8 mouse cellular contexts compared by ENCODE assay signal in genomic region chr9:119357331-119358057, GRCm38 (mm10). TPM values are rescaled to one million over a fixed set of nuclear protein-coding genes. Genes with fewer than 3 reads are reported as not detected.
DNase-seq lines count a peak whose midpoint lies in the region; ATAC-seq lines count a peak whose summit lies in the region.

Xylb (plus strand) TSS chr9:119357381.

- peak within 1 kb of the TSS; percentile 39 for H3K4me3 ChIP-seq in hindbrain, embryonic 11.5 days (ENCODE audit: low read depth, low read length)

- 6% methylated on average over 62 of the region's 65 CpGs for WGBS in hindbrain, embryonic 11.5 days

- peak within 1 kb of the TSS; percentile 56 for H3K9ac ChIP-seq in hindbrain, embryonic 11.5 days (ENCODE audit: low read depth, low read length)

- H3K9me3 ChIP-seq in hindbrain, embryonic 11.5 days (ENCODE audit: control insufficient read depth, low read length): no peaks in the 10 kb centered on the region

- H3K27ac ChIP-seq in hindbrain, embryonic 11.5 days (ENCODE audit: low read depth, low read length): no peak within 1 kb of the TSS

- peak within 1 kb of the TSS; percentile 67 for H3K4me2 ChIP-seq in hindbrain, embryonic 11.5 days (replicated peaks; ENCODE audit: low read depth, low read length)

- ATAC-seq in hindbrain, embryonic 11.5 days (ENCODE audit: low FRiP score): peak; percentile 89

- H3K27me3 ChIP-seq in hindbrain, embryonic 11.5 days (ENCODE audit: control insufficient read depth, insufficient read depth, low read length): no peaks in the 10 kb centered on the region

- no peaks in the 10 kb centered on the region for H3K36me3 ChIP-seq in hindbrain, embryonic 11.5 days (ENCODE audit: control insufficient read depth, insufficient read depth, low read length)

- H3K4me1 ChIP-seq in hindbrain, embryonic 11.5 days (replicated peaks; ENCODE audit: control insufficient read depth, insufficient read depth, low read length): no peaks in the 10 kb centered on the region

- DNase-seq in MN1 (ENCODE audit: low spot score): peak; percentile 92
- peak; percentile 92 for DNase-seq in cerebellum, adult 9-10 months
- DNase-seq in frontal cortex, adult 2 months (ENCODE audit: extremely low spot score in 1 of 2, low spot score in 1 of 2): peak; percentile 77 to 92
- DNase-seq in hindbrain, embryonic 11.5 days (ENCODE audit: low spot score): peak; percentile 94
- DNase-seq in layer of hippocampus, postnatal 10 days (ENCODE audit: low spot score in 2 of 2): peak; percentile 91 to 92
- DNase-seq in lung, postnatal 10 days: peak; percentile 96
- peak; percentile 90 for DNase-seq in ovary, postnatal 36 days (ENCODE audit: low spot score)
- DNase-seq in thymus, postnatal 25 days: peak; percentile 91

RNA-seq across cellular contexts. Expression of gene Xylb, which starts in this region (rescaled TPM):
- polyA plus RNA-seq in frontal cortex, adult 2 months (2012; rRNA removed): 6.8 and 7.3 TPM in 2 replicates
- 4.6 and 5.4 TPM in 2 replicates for polyA plus RNA-seq in hindbrain, embryonic 11.5 days (2014; fragmentation: Nextera tagmentation; extraction: Ambion mirVana)
- total RNA-seq in layer of hippocampus, postnatal 10 days (2021): 1 to 10 TPM; 4.4 to 4.8 TPM
